23 mouse cellular contexts compared by ENCODE assay signal in the genomic region with DNA sequence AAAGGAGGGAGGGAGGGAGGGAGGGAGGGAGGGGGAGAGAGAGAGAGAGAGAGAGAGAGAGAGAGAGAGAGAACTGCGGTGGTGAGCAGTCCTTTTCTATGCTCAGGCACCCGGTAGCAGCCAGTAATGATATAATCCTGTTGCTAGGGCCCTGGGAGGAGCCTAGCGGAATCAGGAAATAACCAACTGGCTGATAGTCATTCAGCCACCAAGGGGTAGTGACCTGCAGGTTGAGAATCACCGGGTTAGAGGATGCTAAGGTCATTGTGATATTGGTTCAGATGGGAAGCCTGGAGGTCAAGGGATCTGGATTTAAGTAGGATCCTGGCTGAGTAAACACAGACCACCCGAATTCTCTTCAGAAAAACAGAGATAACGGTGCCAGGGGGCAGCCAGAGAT. TPM values are rescaled to one million over a fixed set of nuclear protein-coding genes. Genes with fewer than 3 reads are reported as not detected.
A peak's percentile ranks its signal among the peaks of the same experiment; 100 is the strongest.
DNase-seq lines count a peak whose midpoint lies in the region; ATAC-seq and TF ChIP-seq lines count a peak whose summit lies in the region.
"Had no signal": no experiment of that assay in that cellular context is flagged by ENCODE, and none has a peak within 500 bp of the region (broad histone marks: within the 10 kb centered on the region; RNA-seq: fewer than 3 reads in every experiment).

No protein-coding gene starts in this region.

- no peaks in the 10 kb centered on the region for H3K9me3 ChIP-seq in embryonic facial prominence, embryonic 10.5 days
- no peaks in the 10 kb centered on the region for H3K9me3 ChIP-seq in stomach, postnatal 0 days (ENCODE audit: control insufficient read depth, low read length)
- H3K9me3 ChIP-seq: forebrain, embryonic 13.5 days; hindbrain, embryonic 12.5 days; limb, embryonic 15.5 days had no signal

- no peaks in the 10 kb centered on the region for H3K36me3 ChIP-seq in embryonic facial prominence, embryonic 10.5 days (replicated peaks)
- no peaks in the 10 kb centered on the region for H3K36me3 ChIP-seq in stomach, postnatal 0 days (ENCODE audit: control insufficient read depth, insufficient read depth, low read length)
- H3K36me3 ChIP-seq: hindbrain, embryonic 12.5 days; limb, embryonic 15.5 days had no signal

- ATAC-seq in stomach, postnatal 0 days (ENCODE audit: low FRiP score, low TSS enrichment), result peak; percentile 30; the same call in 1 of the 2 replicates
- ATAC-seq: forebrain, embryonic 13.5 days; inflammation-experienced regulatory T-cells, adult 6 months; liver, postnatal 0 days had no signal

- peaks cover 4% of the 10 kb centered on the region; the same call in 1 of the 2 replicates for H3K27me3 ChIP-seq in embryonic facial prominence, embryonic 10.5 days (replicated peaks; ENCODE audit: low read depth, poor library complexity, severe bottlenecking)
- H3K27me3 ChIP-seq in stomach, postnatal 0 days (ENCODE audit: control insufficient read depth, insufficient read depth, low read length), result no peaks in the 10 kb centered on the region
- H3K27me3 ChIP-seq: forebrain, embryonic 13.5 days; hindbrain, embryonic 12.5 days; limb, embryonic 15.5 days had no signal

- no peak for TF ChIP-seq CTCF in stomach, postnatal 0 days (IDR thresholded peaks at IDR 0.05; ENCODE audit: low read depth)

- peak; percentile 35 for DNase-seq in adrenal gland, postnatal 14 days
- no peak for DNase-seq in adrenal gland, adult 18-20 months (ENCODE audit: low spot score in 2 of 2)
- peak; percentile 35 for DNase-seq in retina, postnatal 1 day
- no peak for DNase-seq in retina, embryonic 14.5 days (ENCODE audit: low spot score)
- DNase-seq in embryonic facial prominence, embryonic 10.5 days (ENCODE audit: low spot score), result no peak
- no peak for DNase-seq in stomach, postnatal 0 days (ENCODE audit: low spot score)
- no peak for DNase-seq in kidney, postnatal 36 days
- no peak for DNase-seq in c-Kit-positive CD71-positive TER-119-positive erythroid progenitor cells, embryonic 14.5 days (ENCODE audit: low spot score)
- DNase-seq: adrenal gland, postnatal 10 days; cerebellum, adult 11 months; cerebellum, postnatal 14 days; gastrocnemius, postnatal 14 days; kidney, adult 2 months; kidney, postnatal 10 days; liver, postnatal 0 days; lung, postnatal 10 days; spleen, adult 18-20 months had no signal

- H3K4me1 ChIP-seq in embryonic facial prominence, embryonic 10.5 days, result peaks cover 26% of the 10 kb centered on the region
- no peaks in the 10 kb centered on the region for H3K4me1 ChIP-seq in stomach, postnatal 0 days (replicated peaks; ENCODE audit: control insufficient read depth, insufficient read depth)

- 0 out of 2 replicates have a peak overlapping the region, but pooled peaks have one; percentile 14 for H3K27ac ChIP-seq in embryonic facial prominence, embryonic 10.5 days (replicated peaks)
- H3K27ac ChIP-seq in stomach, postnatal 0 days (replicated peaks), result no peak overlapping the region
- H3K27ac ChIP-seq: forebrain, embryonic 13.5 days; hindbrain, embryonic 12.5 days; layer of hippocampus, adult 2 months; limb, embryonic 15.5 days had no signal

- no peak for TF ChIP-seq EP300 in stomach, postnatal 0 days (optimal IDR thresholded peaks at IDR 0.05)

- H3K4me3 ChIP-seq in embryonic facial prominence, embryonic 10.5 days, result no peak overlapping the region
- no peak overlapping the region for H3K4me3 ChIP-seq in stomach, postnatal 0 days (ENCODE audit: low read depth, low read length)
- H3K4me3 ChIP-seq: forebrain, embryonic 13.5 days; hindbrain, embryonic 12.5 days; layer of hippocampus, adult 2 months; limb, embryonic 15.5 days had no signal

- H3K9ac ChIP-seq in stomach, postnatal 0 days (ENCODE audit: low read length), result no peak overlapping the region
- H3K9ac ChIP-seq: forebrain, embryonic 13.5 days; hindbrain, embryonic 12.5 days; limb, embryonic 15.5 days; liver, postnatal 0 days had no signal

- no peak overlapping the region for H3K4me2 ChIP-seq in stomach, postnatal 0 days (replicated peaks; ENCODE audit: low read depth)
- H3K4me2 ChIP-seq: forebrain, embryonic 13.5 days; hindbrain, embryonic 12.5 days; limb, embryonic 15.5 days; midbrain, embryonic 11.5 days had no signal

- 37% methylated on average over 6 of the region's 6 CpGs for WGBS in embryonic facial prominence, embryonic 10.5 days
- 43% methylated on average over 6 of the region's 6 CpGs for WGBS in stomach, postnatal 0 days

RNA-seq across cellular contexts. Expression of a gene that starts 25.6 kb away (rescaled TPM):
- total RNA-seq in adrenal gland, postnatal 14 days (2021), result 106 and 115 TPM in 2 replicates
- 100 to 1,000 TPM in 1 of 2 experiments, 10 to 100 TPM in 1; 86.4 to 142 TPM for total RNA-seq in adrenal gland, adult 18-20 months (2021)
- 169 and 177 TPM in 2 replicates for polyA plus RNA-seq in embryonic facial prominence, embryonic 10.5 days (2016; fragmentation: Nextera tagmentation; extraction: Ambion mirVana)
- polyA plus RNA-seq in stomach, postnatal 0 days (2015; fragmentation: Nextera tagmentation; extraction: Ambion mirVana), result 61.9 TPM in 2 replicates

RNA-seq across cellular contexts. Expression of a gene that starts 44.2 kb away (rescaled TPM):
- total RNA-seq in adrenal gland, postnatal 14 days (2021), result 20.3 and 25.2 TPM in 2 replicates
- 10 to 100 TPM; 15.7 to 17.5 TPM for total RNA-seq in adrenal gland, adult 18-20 months (2021)
- 54.6 and 56.3 TPM in 2 replicates for polyA plus RNA-seq in embryonic facial prominence, embryonic 10.5 days (2016; fragmentation: Nextera tagmentation; extraction: Ambion mirVana)
- 20.3 and 23.8 TPM in 2 replicates for polyA plus RNA-seq in stomach, postnatal 0 days (2015; fragmentation: Nextera tagmentation; extraction: Ambion mirVana)

RNA-seq across cellular contexts. Expression of a gene that starts 58.3 kb away (rescaled TPM):
- 2.3 and 3.0 TPM in 2 replicates for total RNA-seq in adrenal gland, postnatal 14 days (2021)
- total RNA-seq in adrenal gland, adult 18-20 months (2021), result 1 to 10 TPM; 1.4 to 2.0 TPM
- 0.52 and 0.57 TPM in 2 replicates for polyA plus RNA-seq in embryonic facial prominence, embryonic 10.5 days (2016; fragmentation: Nextera tagmentation; extraction: Ambion mirVana)
- 0.36 and 0.38 TPM in 2 replicates for polyA plus RNA-seq in stomach, postnatal 0 days (2015; fragmentation: Nextera tagmentation; extraction: Ambion mirVana)
- polyA plus RNA-seq: liver, postnatal 0 days had no signal

Comparison
In these comparisons a context has a peak if more than half of its experiments do, and no peak if none do; other contexts are left out.
1. DNase-seq: peak in adrenal gland, postnatal 14 days (single experiment) and retina, postnatal 1 day (single experiment); none in adrenal gland, adult 18-20 months (0 of 2), retina, embryonic 14.5 days (single experiment), embryonic facial prominence, embryonic 10.5 days (single experiment), stomach, postnatal 0 days (single experiment), kidney, postnatal 36 days (0 of 2) and c-Kit-positive CD71-positive TER-119-positive erythroid progenitor cells, embryonic 14.5 days (single experiment).